Mouse (Mus musculus) midbrain, postnatal 0 days (tissue): ENCODE measurements around the gene Zfp706. TPM values are rescaled to one million over a fixed set of nuclear protein-coding genes. Genes with fewer than 3 reads are reported as not detected.

Experiments used
- ATAC-seq: fragments of 200-750 bp; cut with Nextera tagmentation; 2 replicates; pipeline ENCODE4 v1.8.0; 2017; ENCODE audit warnings: moderate number of reproducible peaks, mild to moderate bottlenecking, moderate TSS enrichment, moderate library complexity; ENCODE audit not compliant: low FRiP score
- DNase-seq: peaks from one replicate; pipeline ENCODE4 v3.0.0-alpha.2; 2015; ENCODE audit warnings: low spot score
- H3K27ac ChIP-seq: fragments of 300-500 bp; sonication (generic); 2 replicates; pipeline ENCODE4 v1.5.1; 2014; ENCODE audit warnings: low read depth, mild to moderate bottlenecking, low read length, mixed read lengths
- H3K27me3 ChIP-seq: fragments of 300-500 bp; sonication (generic); 2 replicates; pipeline ENCODE4 v1.6.1; 2014; ENCODE audit warnings: low read length, control low read depth, mixed read lengths; ENCODE audit not compliant: insufficient read depth
- H3K36me3 ChIP-seq: fragments of 300-500 bp; sonication (generic); 2 replicates; pipeline ENCODE4 v1.6.1; 2014; ENCODE audit warnings: low read length, control low read depth, mixed read lengths; ENCODE audit not compliant: insufficient read depth
- H3K4me1 ChIP-seq: fragments of 300-500 bp; sonication (generic); 2 replicates; pipeline ENCODE4 v1.6.1; 2014; ENCODE audit warnings: mild to moderate bottlenecking, control low read depth, antibody characterized with exemption, low read length, mixed read lengths; ENCODE audit not compliant: insufficient read depth
- H3K4me2 ChIP-seq: fragments of 300-500 bp; sonication (generic); 2 replicates; pipeline ENCODE4 v1.6.1; 2014; ENCODE audit warnings: low read depth, mild to moderate bottlenecking, low read length, mixed read lengths; ENCODE audit not compliant: poor library complexity, severe bottlenecking
- H3K4me3 ChIP-seq: fragments of 300-500 bp; sonication (generic); 2 replicates; pipeline ENCODE4 v1.5.1; 2014; ENCODE audit warnings: low read depth, mild to moderate bottlenecking, low read length, moderate library complexity
- H3K9ac ChIP-seq: fragments of 300-500 bp; sonication (generic); replicated peaks from 2 replicates; pipeline ENCODE4 v1.6.1; 2014; ENCODE audit warnings: mild to moderate bottlenecking, low read length, moderate library complexity, mixed read lengths; ENCODE audit not compliant: poor library complexity, severe bottlenecking
- H3K9me3 ChIP-seq: fragments of 300-500 bp; sonication (generic); 2 replicates; pipeline ENCODE4 v1.6.1; 2016; ENCODE audit warnings: low read length, control low read depth
- CTCF ChIP-seq: IDR thresholded peaks from 2 replicates; pipeline ENCODE4 v1.5.1; 2016; ENCODE audit warnings: antibody characterized with exemption, mild to moderate bottlenecking
- WGBS: fragments of 180-500 bp; shearing (Covaris S2); extraction: QIAGEN DNeasy Blood & Tissue Kit; methylation state at CpG from one replicate; pipeline ENCODE4 v1.1.7; 2014; 5-methylcytosine and 5-hydroxymethylcytosine counted together
- polyA plus RNA-seq: library from polyadenylated mRNA; unstranded; fragments of >200 nt; fragmentation: Nextera tagmentation; extraction: Ambion mirVana; gene quantifications from 2 replicates; pipeline ENCODE4 v1.2.1, GENCODE M21; 2015
- total RNA-seq: library from RNA; depleted of rRNA; stranded (reverse); fragments of >200 nt; gene quantifications from 2 replicates; pipeline ENCODE4 v1.2.3, GENCODE M21; 2014; rRNA removed

Zfp706 gene
- total RNA-seq: 56.4 and 89.2 TPM in 2 replicates
- polyA plus RNA-seq: 476 and 513 TPM in 2 replicates

GRCm38 (mm10) chr15:37007233-37007958 lies at the start of gene Zfp706:
Gene Zfp706 (minus strand): TSS chr15:37007773.
- H3K4me3 ChIP-seq: peak within 1 kb of the TSS; percentile 98
- peak; percentile 29 for TF ChIP-seq CTCF

GRCm38 (mm10) chr15:37054582-37054981 lies 47.0 kb upstream of the Zfp706 start:
- ATAC-seq: no peak
- Histone ChIP-seq H3K27me3 (no peaks in the 10 kb centered on the region), H3K4me3 (no peak overlapping the region), H3K4me1 (peaks cover 12% of the 10 kb centered on the region; the same call in 1 of the 2 replicates), H3K9ac (no peak overlapping the region), H3K4me2 (no peak overlapping the region), H3K36me3 (no peaks in the 10 kb centered on the region), H3K9me3 (no peaks in the 10 kb centered on the region), H3K27ac (no peak overlapping the region)
- WGBS: 96% methylated on average over 5 of the region's 5 CpGs
- peak; percentile 49 for TF ChIP-seq CTCF
- DNase-seq: no peak

More at GRCm38 (mm10) chr15:37007233-37007958, at the start of gene Zfp706:
- Histone ChIP-seq H3K9ac (peak within 1 kb of the TSS; percentile 94), H3K36me3 (no peaks in the 10 kb centered on the region; the same call in 1 of the 2 replicates), H3K9me3 (no peaks in the 10 kb centered on the region), H3K4me1 (peaks cover 13% of the 10 kb centered on the region; the same call in 1 of the 2 replicates), H3K27ac (peak within 1 kb of the TSS; percentile 94), H3K27me3 (no peaks in the 10 kb centered on the region), H3K4me2 (peak within 1 kb of the TSS; percentile 67)
- DNase-seq: peak; percentile 98
- WGBS: under 1% methylated on average over 47 of the region's 79 CpGs
- ATAC-seq: peak; percentile 99

- ATAC-seq (peak; percentile 87), DNase-seq (peak; percentile 88)
- TF ChIP-seq CTCF: no peak
- Histone ChIP-seq H3K4me2 (0 out of 2 replicates have a peak overlapping the region, but pooled peaks have one; percentile 15), H3K36me3 (no peaks in the 10 kb centered on the region), H3K4me3 (no peak overlapping the region), H3K9ac (peak overlapping the region; percentile 29; the same call in 1 of the 2 replicates), H3K27me3 (no peaks in the 10 kb centered on the region), H3K4me1 (peaks cover 12% of the 10 kb centered on the region; the same call in 1 of the 2 replicates), H3K9me3 (no peaks in the 10 kb centered on the region), H3K27ac (peak overlapping the region; percentile 84)
- WGBS: 25% methylated on average over 8 of the region's 8 CpGs
These were observed 45.7 kb upstream of the Zfp706 start for GRCm38 (mm10) chr15:37053085-37053762.

- H3K36me3 ChIP-seq: no peaks in the 10 kb centered on the region
- no peaks in the 10 kb centered on the region for H3K9me3 ChIP-seq
- whole genome bisulfite sequencing: 96% methylated on average over 4 of the region's 4 CpGs
- no peak overlapping the region for H3K4me3 ChIP-seq
- no peak for TF ChIP-seq CTCF
- no peak for DNase-seq
- H3K4me1 ChIP-seq: 0 out of 2 replicates have a peak, but pooled peaks cover 3% of the 10 kb centered on the region
- no peak overlapping the region for H3K9ac ChIP-seq
- no peak overlapping the region for H3K4me2 ChIP-seq
- H3K27ac ChIP-seq: no peak overlapping the region
- ATAC-seq: no peak
- H3K27me3 ChIP-seq: no peaks in the 10 kb centered on the region
These were observed 39.8 kb upstream of the Zfp706 start for GRCm38 (mm10) chr15:37047403-37047802.

GRCm38 (mm10) chr15:37046586-37046985 lies 39.0 kb upstream of the Zfp706 start:
- Histone ChIP-seq H3K36me3 (no peaks in the 10 kb centered on the region), H3K27me3 (no peaks in the 10 kb centered on the region), H3K4me3 (no peak overlapping the region), H3K9ac (no peak overlapping the region), H3K27ac (no peak overlapping the region), H3K4me1 (0 out of 2 replicates have a peak, but pooled peaks cover 3% of the 10 kb centered on the region), H3K9me3 (no peaks in the 10 kb centered on the region), H3K4me2 (no peak overlapping the region)
- ATAC-seq (no peak), DNase-seq (no peak)
- 93% methylated on average over 10 of the region's 10 CpGs for WGBS
- no peak for TF ChIP-seq CTCF
